Mouse (Mus musculus) cerebellum, adult 11 months (tissue): ENCODE data around the gene Emc3.

Experiments used
- DNase-seq: peaks from one replicate; pipeline ENCODE4 v3.0.0; 2022

The Emc3 gene

GRCm38 (mm10) chr6:113494258-113494788 is 37.1 kb downstream of the Emc3 start:
- no peak for DNase-seq

- DNase-seq = no peak
Measured at GRCm38 (mm10) chr6:113492101-113492864, 39.2 kb downstream of the Emc3 start.

- DNase-seq = no peak
Measured at GRCm38 (mm10) chr6:113489410-113489809, 42.0 kb downstream of the Emc3 start.

- DNase-seq = no peak
Measured at GRCm38 (mm10) chr6:113487125-113487576, 44.3 kb downstream of the Emc3 start.

GRCm38 (mm10) chr6:113483729-113484128 is 47.7 kb downstream of the Emc3 start:
- DNase-seq = no peak

- peak; percentile 95 for DNase-seq
Measured at GRCm38 (mm10) chr6:113483100-113483615, 48.3 kb downstream of the Emc3 start, which contains the start of gene Creld1. Gene Creld1 (plus strand): TSS chr6:113483297.

- DNase-seq = peak; percentile 61
Measured at GRCm38 (mm10) chr6:113482477-113483099, 48.9 kb downstream of the Emc3 start.

- DNase-seq = no peak
Measured at GRCm38 (mm10) chr6:113480555-113481373, 50.7 kb downstream of the Emc3 start.

GRCm38 (mm10) chr6:113478906-113479305 is 52.5 kb downstream of the Emc3 start:
- DNase-seq = no peak

- DNase-seq = no peak
Measured at GRCm38 (mm10) chr6:113477353-113477752, 54.1 kb downstream of the Emc3 start.

GRCm38 (mm10) chr6:113473715-113474114 is 57.7 kb downstream of the Emc3 start:
- no peak for DNase-seq

- no peak for DNase-seq
Measured at GRCm38 (mm10) chr6:113473246-113473645, 58.2 kb downstream of the Emc3 start.

GRCm38 (mm10) chr6:113472061-113472460 is 59.4 kb downstream of the Emc3 start:
- DNase-seq = no peak

GRCm38 (mm10) chr6:113471297-113471936 is 60.0 kb downstream of the Emc3 start, which contains the start of gene Il17rc:
Gene Il17rc (plus strand): TSS chr6:113471427.
- DNase-seq = no peak

- peak; percentile 75 for DNase-seq
Measured at GRCm38 (mm10) chr6:113469432-113469831, 62.0 kb downstream of the Emc3 start.

GRCm38 (mm10) chr6:113469021-113469420 is 62.4 kb downstream of the Emc3 start:
- peak; percentile 68 for DNase-seq

GRCm38 (mm10) chr6:113468512-113468911 is 62.9 kb downstream of the Emc3 start:
- DNase-seq = no peak

- no peak for DNase-seq
Measured at GRCm38 (mm10) chr6:113465602-113466001, 65.8 kb downstream of the Emc3 start.
